Comparison of ENCODE assay signal across 8 mouse cellular contexts in genomic region chrX:56346932-56347253, GRCm38 (mm10). TPM values are rescaled to one million over a fixed set of nuclear protein-coding genes. Genes with fewer than 3 reads are reported as not detected.
DNase-seq lines count a peak whose midpoint lies in the region; ATAC-seq and TF ChIP-seq lines count a peak whose summit lies in the region.

No protein-coding gene starts in this region.

- H3K4me2 ChIP-seq in heart, embryonic 12.5 days: peak overlapping the region; percentile 62
- H3K4me2 ChIP-seq in kidney, embryonic 15.5 days: peak overlapping the region; percentile 54
- peak overlapping the region; percentile 52 for H3K4me2 ChIP-seq in lung, embryonic 15.5 days

- peak overlapping the region; percentile 51; the same call in 1 of the 2 replicates for H3K9ac ChIP-seq in ES-Bruce4 (ENCODE audit: low read depth, poor library complexity, severe bottlenecking)
- peak overlapping the region; percentile 75 for H3K9ac ChIP-seq in heart, embryonic 12.5 days
- peak overlapping the region; percentile 55 for H3K9ac ChIP-seq in kidney, embryonic 15.5 days
- 0 out of 2 replicates have a peak overlapping the region, but pooled peaks have one; percentile 54 for H3K9ac ChIP-seq in lung, embryonic 15.5 days

- H3K4me3 ChIP-seq in ES-Bruce4 (ENCODE audit: low read depth, low read length): peak overlapping the region; percentile 64
- H3K4me3 ChIP-seq in embryonic facial prominence, embryonic 10.5 days: peak overlapping the region; percentile 64
- H3K4me3 ChIP-seq in heart, embryonic 12.5 days: peak overlapping the region; percentile 69
- H3K4me3 ChIP-seq in kidney, embryonic 15.5 days (replicated peaks): peak overlapping the region; percentile 61
- peak overlapping the region; percentile 57 for H3K4me3 ChIP-seq in lung, embryonic 15.5 days

- no peaks in the 10 kb centered on the region for H3K27me3 ChIP-seq in ES-Bruce4 (ENCODE audit: control insufficient read depth, insufficient read depth, low read length, poor library complexity, severe bottlenecking)
- no peaks in the 10 kb centered on the region for H3K27me3 ChIP-seq in embryonic facial prominence, embryonic 10.5 days (replicated peaks; ENCODE audit: low read depth, poor library complexity, severe bottlenecking)
- H3K27me3 ChIP-seq in heart, embryonic 12.5 days (replicated peaks): no peaks in the 10 kb centered on the region
- H3K27me3 ChIP-seq in kidney, embryonic 15.5 days: no peaks in the 10 kb centered on the region
- H3K27me3 ChIP-seq in lung, embryonic 15.5 days: no peaks in the 10 kb centered on the region

- peak; percentile 30 for ATAC-seq in heart, embryonic 12.5 days (ENCODE audit: insufficient number of reproducible peaks, low FRiP score)
- peak; percentile 27 for ATAC-seq in kidney, embryonic 15.5 days (replicated peaks; ENCODE audit: low FRiP score)
- peak; percentile 61; the same call in 1 of the 2 replicates for ATAC-seq in lung, embryonic 15.5 days (ENCODE audit: borderline replicate concordance, extremely low read depth, low FRiP score, low TSS enrichment)

- DNase-seq in adrenal gland, adult 18-20 months (ENCODE audit: low spot score in 2 of 2): peak; percentile 7 to 21
- no peak for DNase-seq in embryonic facial prominence, embryonic 10.5 days (ENCODE audit: low spot score)
- peak; percentile 41 to 47 for DNase-seq in right cerebral cortex, postnatal 10 days (ENCODE audit: low spot score in 2 of 2)
- no peak for DNase-seq in yolk sac, embryonic 10.5 days (ENCODE audit: low spot score)

- no peak overlapping the region for H3K27ac ChIP-seq in ES-Bruce4 (ENCODE audit: insufficient read depth, low read length)
- peak overlapping the region; percentile 79; the same call in 1 of the 2 replicates for H3K27ac ChIP-seq in embryonic facial prominence, embryonic 10.5 days (replicated peaks)
- 0 out of 2 replicates have a peak overlapping the region, but pooled peaks have one; percentile 33 for H3K27ac ChIP-seq in heart, embryonic 12.5 days (ENCODE audit: poor library complexity, severe bottlenecking)
- no peak overlapping the region for H3K27ac ChIP-seq in kidney, embryonic 15.5 days
- H3K27ac ChIP-seq in lung, embryonic 15.5 days: peak overlapping the region; percentile 61; the same call in 1 of the 2 replicates

- H3K4me1 ChIP-seq in ES-Bruce4 (ENCODE audit: control insufficient read depth, insufficient read depth, low read length): no peaks in the 10 kb centered on the region
- 0 out of 2 replicates have a peak, but pooled peaks cover 3% of the 10 kb centered on the region for H3K4me1 ChIP-seq in embryonic facial prominence, embryonic 10.5 days
- H3K4me1 ChIP-seq in heart, embryonic 12.5 days (replicated peaks): no peaks in the 10 kb centered on the region
- no peaks in the 10 kb centered on the region for H3K4me1 ChIP-seq in kidney, embryonic 15.5 days
- no peaks in the 10 kb centered on the region for H3K4me1 ChIP-seq in lung, embryonic 15.5 days

- TF ChIP-seq CTCF in ES-Bruce4 (IDR thresholded peaks at IDR 0.05; ENCODE audit: low read depth, low read length): no peak

- H3K9me3 ChIP-seq in ES-Bruce4 (replicated peaks; ENCODE audit: control insufficient read depth, insufficient read depth, low read length, poor library complexity, severe bottlenecking): no peaks in the 10 kb centered on the region
- H3K9me3 ChIP-seq in embryonic facial prominence, embryonic 10.5 days: 0 out of 2 replicates have a peak, but pooled peaks cover 5% of the 10 kb centered on the region
- no peaks in the 10 kb centered on the region for H3K9me3 ChIP-seq in heart, embryonic 12.5 days (replicated peaks)
- H3K9me3 ChIP-seq in kidney, embryonic 15.5 days (replicated peaks): no peaks in the 10 kb centered on the region
- no peaks in the 10 kb centered on the region for H3K9me3 ChIP-seq in lung, embryonic 15.5 days

- WGBS in embryonic facial prominence, embryonic 10.5 days: 56% methylated on average over 8 of the region's 8 CpGs
- 51% methylated on average over 8 of the region's 8 CpGs for WGBS in heart, embryonic 12.5 days
- 21% methylated on average over 8 of the region's 8 CpGs for WGBS in kidney, embryonic 15.5 days
- 29% methylated on average over 8 of the region's 8 CpGs for WGBS in lung, embryonic 15.5 days

- no peaks in the 10 kb centered on the region for H3K36me3 ChIP-seq in ES-Bruce4 (ENCODE audit: control insufficient read depth, insufficient read depth, low read length, poor library complexity, severe bottlenecking)
- peaks cover 10% of the 10 kb centered on the region; the same call in 1 of the 2 replicates for H3K36me3 ChIP-seq in embryonic facial prominence, embryonic 10.5 days (replicated peaks)
- peaks cover 7% of the 10 kb centered on the region; the same call in 1 of the 2 replicates for H3K36me3 ChIP-seq in heart, embryonic 12.5 days
- H3K36me3 ChIP-seq in kidney, embryonic 15.5 days: 0 out of 2 replicates have a peak, but pooled peaks cover 6% of the 10 kb centered on the region
- no peaks in the 10 kb centered on the region for H3K36me3 ChIP-seq in lung, embryonic 15.5 days

- no peak for TF ChIP-seq POLR2A in ES-Bruce4 (IDR thresholded peaks at IDR 0.05; ENCODE audit: insufficient read depth, low read length)

- TF ChIP-seq EP300 in ES-Bruce4 (IDR thresholded peaks at IDR 0.05; ENCODE audit: insufficient read depth, low read depth, low read length): no peak

RNA-seq across cellular contexts. Expression of gene Zfp449, which starts 0.7 kb away (rescaled TPM):
- 4.4 and 6.2 TPM in 2 replicates for polyA plus RNA-seq in ES-Bruce4 (2011; ENCODE audit: insufficient read depth, insufficient read length, low read depth, missing spikeins)
- 1 to 10 TPM; 1.9 to 3.5 TPM for total RNA-seq in adrenal gland, adult 18-20 months (2021)
- 7.8 and 8.0 TPM in 2 replicates for polyA plus RNA-seq in embryonic facial prominence, embryonic 10.5 days (2016; fragmentation: Nextera tagmentation; extraction: Ambion mirVana)
- 7.5 and 8.9 TPM in 2 replicates for polyA plus RNA-seq in heart, embryonic 12.5 days (2016; fragmentation: Nextera tagmentation; extraction: Ambion mirVana)
- 8.3 and 8.9 TPM in 2 replicates for polyA plus RNA-seq in kidney, embryonic 15.5 days (2015; fragmentation: Nextera tagmentation; extraction: Ambion mirVana)
- polyA plus RNA-seq in lung, embryonic 15.5 days (2015; fragmentation: Nextera tagmentation; extraction: Ambion mirVana): 7.6 and 8.2 TPM in 2 replicates

RNA-seq across cellular contexts. Expression of gene Smim10l2a, which starts 27.5 kb away (rescaled TPM):
- polyA plus RNA-seq in ES-Bruce4 (2011; ENCODE audit: insufficient read depth, insufficient read length, low read depth, missing spikeins): 3.3 and 3.5 TPM in 2 replicates
- total RNA-seq in adrenal gland, adult 18-20 months (2021): under 1 TPM; 0.30 to 0.54 TPM
- polyA plus RNA-seq in embryonic facial prominence, embryonic 10.5 days (2016; fragmentation: Nextera tagmentation; extraction: Ambion mirVana): 5.3 and 6.7 TPM in 2 replicates
- polyA plus RNA-seq in heart, embryonic 12.5 days (2016; fragmentation: Nextera tagmentation; extraction: Ambion mirVana): 3.6 and 3.7 TPM in 2 replicates
- 6.7 and 7.6 TPM in 2 replicates for polyA plus RNA-seq in kidney, embryonic 15.5 days (2015; fragmentation: Nextera tagmentation; extraction: Ambion mirVana)
- 7.5 and 7.9 TPM in 2 replicates for polyA plus RNA-seq in lung, embryonic 15.5 days (2015; fragmentation: Nextera tagmentation; extraction: Ambion mirVana)

Comparison
In these comparisons a context has a peak if more than half of its experiments do, and no peak if none do; other contexts are left out.
1. H3K27ac ChIP-seq: peak in embryonic facial prominence, embryonic 10.5 days (single experiment), heart, embryonic 12.5 days (single experiment) and lung, embryonic 15.5 days (single experiment); none in ES-Bruce4 (single experiment) and kidney, embryonic 15.5 days (single experiment).
2. DNase-seq: peak in adrenal gland, adult 18-20 months (2 of 2) and right cerebral cortex, postnatal 10 days (2 of 2); none in embryonic facial prominence, embryonic 10.5 days (single experiment) and yolk sac, embryonic 10.5 days (single experiment).
3. Peak in every context shown above with its lines, with median percentiles within 50 percentile points of each other: H3K4me3 ChIP-seq, H3K9ac ChIP-seq, ATAC-seq and H3K4me2 ChIP-seq.